9 mouse cellular contexts compared by ENCODE assay signal in the genomic region with DNA sequence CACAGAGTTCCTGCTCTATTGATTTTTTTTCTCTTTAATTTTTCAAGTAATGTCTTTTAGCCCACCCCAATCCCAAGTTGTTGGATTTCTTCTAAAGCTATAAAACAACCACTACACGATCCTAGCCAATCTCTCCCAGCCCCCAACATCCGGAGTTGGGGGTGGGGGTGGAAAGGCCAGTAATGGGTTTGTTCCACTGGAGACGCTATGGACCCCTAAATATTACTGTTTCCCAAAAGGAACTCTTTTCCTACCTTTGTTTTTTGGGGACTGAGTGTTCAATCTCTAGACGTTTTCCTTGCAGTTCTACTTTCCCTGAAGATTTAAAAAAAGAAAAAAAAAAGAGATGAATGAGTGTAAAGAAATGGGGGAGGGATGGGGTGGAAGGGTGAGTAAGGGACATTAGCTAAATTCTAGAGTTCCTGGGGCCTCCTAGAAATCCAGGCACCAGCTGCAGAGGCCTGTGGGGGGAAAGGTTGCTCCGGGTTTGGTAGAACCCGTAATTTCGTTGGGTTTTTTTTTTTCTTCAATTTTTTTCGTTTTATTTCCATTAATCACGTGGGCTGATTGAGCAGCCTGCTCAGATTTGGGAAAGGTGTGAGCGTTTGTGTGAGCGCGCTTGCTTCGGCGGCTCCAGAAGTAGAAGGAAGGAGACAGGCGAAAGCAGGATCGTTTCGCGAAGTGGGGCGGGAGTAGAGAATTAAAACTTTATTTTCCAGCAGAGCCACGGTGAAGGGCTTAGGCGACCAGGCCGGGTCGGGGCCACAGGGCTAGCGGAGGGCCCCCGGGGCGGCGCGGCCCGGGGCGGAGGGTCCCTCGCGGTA. TPM values are rescaled to one million over a fixed set of nuclear protein-coding genes. Genes with fewer than 3 reads are reported as not detected.
DNase-seq lines count a peak whose midpoint lies in the region; ATAC-seq and TF ChIP-seq lines count a peak whose summit lies in the region.
"Had no signal": no experiment of that assay in that cellular context is flagged by ENCODE, and none has a peak within 500 bp of the region (broad histone marks: within the 10 kb centered on the region; RNA-seq: fewer than 3 reads in every experiment).

No protein-coding gene starts in this region.

- H3K4me3 ChIP-seq in heart, embryonic 11.5 days (ENCODE audit: low read depth, low read length): peak overlapping the region; percentile 85
- H3K4me3 ChIP-seq in hindbrain, embryonic 12.5 days: peak overlapping the region; percentile 92
- peak overlapping the region; percentile 76 for H3K4me3 ChIP-seq in midbrain, embryonic 14.5 days (replicated peaks; ENCODE audit: low read depth, low read length)

- TF ChIP-seq CTCF in brain, embryonic 14.5 days (IDR thresholded peaks at IDR 0.05; ENCODE audit: borderline replicate concordance, extremely low read depth, insufficient read depth, insufficient read length): no peak

- no peaks in the 10 kb centered on the region for H3K36me3 ChIP-seq in heart, embryonic 11.5 days (ENCODE audit: control insufficient read depth, insufficient read depth, low read length)
- no peaks in the 10 kb centered on the region for H3K36me3 ChIP-seq in hindbrain, embryonic 12.5 days
- no peaks in the 10 kb centered on the region for H3K36me3 ChIP-seq in midbrain, embryonic 14.5 days (ENCODE audit: control insufficient read depth, insufficient read depth, low read length)

- peaks cover 17% of the 10 kb centered on the region for H3K4me1 ChIP-seq in heart, embryonic 11.5 days (ENCODE audit: control insufficient read depth, insufficient read depth, low read length)
- H3K4me1 ChIP-seq in hindbrain, embryonic 12.5 days: peaks cover 30% of the 10 kb centered on the region
- H3K4me1 ChIP-seq in midbrain, embryonic 14.5 days (ENCODE audit: control insufficient read depth, insufficient read depth, low read length): peaks cover 13% of the 10 kb centered on the region

- no peaks in the 10 kb centered on the region for H3K9me3 ChIP-seq in heart, embryonic 11.5 days (replicated peaks; ENCODE audit: control insufficient read depth, low read length)
- H3K9me3 ChIP-seq in hindbrain, embryonic 12.5 days (replicated peaks): no peaks in the 10 kb centered on the region
- no peaks in the 10 kb centered on the region for H3K9me3 ChIP-seq in midbrain, embryonic 14.5 days (ENCODE audit: control insufficient read depth, low read length)

- TF ChIP-seq POLR2A in brain, embryonic 14.5 days (IDR thresholded peaks at IDR 0.05; ENCODE audit: borderline replicate concordance, extremely low read depth, insufficient read depth, insufficient read length, poor library complexity, severe bottlenecking): no peak

- peak overlapping the region; percentile 89 for H3K4me2 ChIP-seq in heart, embryonic 11.5 days
- H3K4me2 ChIP-seq in hindbrain, embryonic 12.5 days (replicated peaks): peak overlapping the region; percentile 73
- H3K4me2 ChIP-seq in midbrain, embryonic 14.5 days (ENCODE audit: low read length): peak overlapping the region; percentile 67

- H3K27me3 ChIP-seq in heart, embryonic 11.5 days (ENCODE audit: control insufficient read depth, insufficient read depth, low read length): no peaks in the 10 kb centered on the region
- H3K27me3 ChIP-seq in hindbrain, embryonic 12.5 days: no peaks in the 10 kb centered on the region
- no peaks in the 10 kb centered on the region for H3K27me3 ChIP-seq in midbrain, embryonic 14.5 days (ENCODE audit: control insufficient read depth, insufficient read depth, low read length)

- peak overlapping the region; percentile 95 for H3K27ac ChIP-seq in heart, embryonic 11.5 days (ENCODE audit: low read depth, low read length)
- H3K27ac ChIP-seq in hindbrain, embryonic 12.5 days: peak overlapping the region; percentile 98
- H3K27ac ChIP-seq in midbrain, embryonic 14.5 days (replicated peaks; ENCODE audit: low read depth, low read length): peak overlapping the region; percentile 96

- peak overlapping the region; percentile 98 for H3K9ac ChIP-seq in heart, embryonic 11.5 days (ENCODE audit: low read depth, low read length)
- H3K9ac ChIP-seq in hindbrain, embryonic 12.5 days: peak overlapping the region; percentile 94
- peak overlapping the region; percentile 75 for H3K9ac ChIP-seq in midbrain, embryonic 14.5 days (replicated peaks; ENCODE audit: low read length)

- under 1% methylated on average over 32 of the region's 32 CpGs for WGBS in heart, embryonic 11.5 days (ENCODE audit: insufficient replicate concordance)
- WGBS in hindbrain, embryonic 12.5 days: under 1% methylated on average over 32 of the region's 32 CpGs
- WGBS in midbrain, embryonic 14.5 days: under 1% methylated on average over 32 of the region's 32 CpGs

- no peak for DNase-seq in heart, adult 8-10 months (ENCODE audit: low spot score)
- DNase-seq in brain, embryonic 14.5 days (ENCODE audit: low read depth): peak; percentile 63
- DNase-seq in midbrain, embryonic 14.5 days: peak; percentile 70
- no peak for DNase-seq in right cerebral cortex, postnatal 4 days
- no peak for DNase-seq in right cerebral cortex, postnatal 25 days

- ATAC-seq in heart, embryonic 11.5 days (replicated peaks; ENCODE audit: insufficient number of reproducible peaks, low FRiP score, low TSS enrichment): no peak
- no peak for ATAC-seq in hindbrain, embryonic 12.5 days (ENCODE audit: low FRiP score)
- no peak for ATAC-seq in midbrain, embryonic 14.5 days (ENCODE audit: low FRiP score, low TSS enrichment)
- ATAC-seq in inflammation-experienced regulatory T-cells, adult 6 months: no peak
- ATAC-seq: Patski had no signal

RNA-seq across cellular contexts. Expression of gene Igf2bp1, which starts 1.6 kb away (rescaled TPM):
- polyA plus RNA-seq in heart, embryonic 11.5 days (2014; fragmentation: Nextera tagmentation; extraction: Ambion mirVana): 50.0 and 51.5 TPM in 2 replicates
- under 1 TPM in 2 of 4 experiments, not detected in 2; 0.03 TPM for total RNA-seq in heart, adult 8-10 months (2022)
- 11.9 and 13.4 TPM in 2 replicates for polyA plus RNA-seq in brain, embryonic 14.5 days (2012; rRNA removed)
- 71.1 and 73.3 TPM in 2 replicates for polyA plus RNA-seq in hindbrain, embryonic 12.5 days (2016; fragmentation: Nextera tagmentation; extraction: Ambion mirVana)
- polyA plus RNA-seq in midbrain, embryonic 14.5 days (2014; fragmentation: Nextera tagmentation; extraction: Ambion mirVana): 10.7 and 11.1 TPM in 2 replicates
- polyA plus RNA-seq in inflammation-experienced regulatory T-cells, adult 6 months (2017; shearing (Covaris generic)): not detected

RNA-seq across cellular contexts. Expression of gene Gip, which starts 20.2 kb away (rescaled TPM):
- not detected in 2 replicates for polyA plus RNA-seq in heart, embryonic 11.5 days (2014; fragmentation: Nextera tagmentation; extraction: Ambion mirVana)
- total RNA-seq in heart, adult 8-10 months (2022): not detected
- not detected in 2 replicates for polyA plus RNA-seq in brain, embryonic 14.5 days (2012; rRNA removed)
- polyA plus RNA-seq in hindbrain, embryonic 12.5 days (2016; fragmentation: Nextera tagmentation; extraction: Ambion mirVana): not detected in 2 replicates
- polyA plus RNA-seq in midbrain, embryonic 14.5 days (2014; fragmentation: Nextera tagmentation; extraction: Ambion mirVana): not detected in 2 replicates
- polyA plus RNA-seq in inflammation-experienced regulatory T-cells, adult 6 months (2017; shearing (Covaris generic)): not detected
- polyA plus RNA-seq: Patski had no signal

RNA-seq across cellular contexts. Expression of gene Snf8, which starts 30.5 kb away (rescaled TPM):
- polyA plus RNA-seq in heart, embryonic 11.5 days (2014; fragmentation: Nextera tagmentation; extraction: Ambion mirVana): 27.1 and 31.3 TPM in 2 replicates
- 10 to 100 TPM; 41.5 to 49.4 (median 46.7) TPM for total RNA-seq in heart, adult 8-10 months (2022)
- polyA plus RNA-seq in brain, embryonic 14.5 days (2012; rRNA removed): 52.7 and 60.8 TPM in 2 replicates
- polyA plus RNA-seq in hindbrain, embryonic 12.5 days (2016; fragmentation: Nextera tagmentation; extraction: Ambion mirVana): 115 and 118 TPM in 2 replicates
- 45.3 and 77.5 TPM in 2 replicates for polyA plus RNA-seq in midbrain, embryonic 14.5 days (2014; fragmentation: Nextera tagmentation; extraction: Ambion mirVana)
- 10 to 100 TPM; 37.7 to 51.2 (median 42.6) TPM for polyA plus RNA-seq in inflammation-experienced regulatory T-cells, adult 6 months (2017; shearing (Covaris generic))

Comparison
In these comparisons a context has a peak if more than half of its experiments do, and no peak if none do; other contexts are left out.
1. DNase-seq: peak in brain, embryonic 14.5 days (single experiment) and midbrain, embryonic 14.5 days (single experiment); none in heart, adult 8-10 months (single experiment), right cerebral cortex, postnatal 4 days (single experiment) and right cerebral cortex, postnatal 25 days (single experiment).
2. Peak in every context shown above with its lines, with median percentiles within 50 percentile points of each other: H3K27ac ChIP-seq, H3K4me2 ChIP-seq, H3K4me3 ChIP-seq and H3K9ac ChIP-seq.